In genomic region chr5:115099530-115099929, GRCm38 (mm10) we compare ENCODE assay signal across 19 mouse cellular contexts. TPM values are rescaled to one million over a fixed set of nuclear protein-coding genes. Genes with fewer than 3 reads are reported as not detected.
"Had no signal": no experiment of that assay in that cellular context is flagged by ENCODE, and none has a peak within 500 bp of the region (broad histone marks: within the 10 kb centered on the region; RNA-seq: fewer than 3 reads in every experiment).

No protein-coding gene starts in this region.

- H3K4me2 ChIP-seq: lung, embryonic 14.5 days; midbrain, embryonic 13.5 days; neural tube, embryonic 13.5 days; neural tube, embryonic 15.5 days; stomach, embryonic 15.5 days had no signal

- H3K4me1 ChIP-seq: midbrain, embryonic 10.5 days; midbrain, embryonic 13.5 days; neural tube, embryonic 13.5 days; neural tube, embryonic 15.5 days; stomach, embryonic 15.5 days had no signal

- H3K9ac ChIP-seq: lung, embryonic 14.5 days; midbrain, embryonic 13.5 days; neural tube, embryonic 13.5 days; neural tube, embryonic 15.5 days; stomach, embryonic 15.5 days had no signal

- H3K4me3 ChIP-seq: midbrain, embryonic 10.5 days; midbrain, embryonic 13.5 days; myocyte; neural tube, embryonic 13.5 days; neural tube, embryonic 15.5 days; stomach, embryonic 15.5 days had no signal

- H3K27ac ChIP-seq: midbrain, embryonic 10.5 days; midbrain, embryonic 13.5 days; neural tube, embryonic 13.5 days; neural tube, embryonic 15.5 days; stomach, embryonic 15.5 days; stomach, postnatal 0 days had no signal

- ATAC-seq: midbrain, embryonic 13.5 days; midbrain, embryonic 16.5 days had no signal

- H3K9me3 ChIP-seq: midbrain, embryonic 10.5 days; midbrain, embryonic 13.5 days; neural tube, embryonic 13.5 days; neural tube, embryonic 15.5 days; stomach, embryonic 15.5 days had no signal

- DNase-seq: lung, embryonic 14.5 days; lung, postnatal 4 days; retina, postnatal 1 day; right cerebral cortex, adult 18-20 months; thymus, adult 2 months; thymus, postnatal 25 days; thymus, postnatal 4 days had no signal

- H3K27me3 ChIP-seq: midbrain, embryonic 13.5 days; neural tube, embryonic 13.5 days; neural tube, embryonic 15.5 days; stomach, embryonic 15.5 days had no signal

RNA-seq across cellular contexts. Expression of gene Gm10401, which starts 1.4 kb away (rescaled TPM):
- total RNA-seq: megakaryocyte, adult 5-6 weeks; megakaryocyte-erythroid progenitor cell, adult 5-6 weeks had no signal
- polyA plus RNA-seq: spleen, adult 2 months; testis, adult 2 months; thymus, adult 2 months had no signal
